Mouse (Mus musculus) ES-Bruce4 (cell line): Measurements from ENCODE around the gene Zfp710. TPM values are rescaled to one million over a fixed set of nuclear protein-coding genes. Genes with fewer than 3 reads are reported as not detected.
A peak's percentile ranks its signal among the peaks of the same experiment; 100 is the strongest.

ENCODE experiments used
- H3K27ac ChIP-seq: 2 replicates; pipeline ENCODE4 v1.5.1; 2012; ENCODE audit warnings: low read length, inconsistent platforms; ENCODE audit not compliant: insufficient read depth
- H3K27me3 ChIP-seq: 2 replicates; pipeline ENCODE4 v1.6.1; 2012; ENCODE audit warnings: mild to moderate bottlenecking, low read length, inconsistent platforms; ENCODE audit not compliant: control insufficient read depth, poor library complexity, insufficient read depth, severe bottlenecking
- H3K36me3 ChIP-seq: 2 replicates; pipeline ENCODE4 v1.6.1; 2012; ENCODE audit warnings: inconsistent platforms, mild to moderate bottlenecking, low read length, moderate library complexity; ENCODE audit not compliant: control insufficient read depth, poor library complexity, insufficient read depth, severe bottlenecking
- H3K4me1 ChIP-seq: one replicate; pipeline ENCODE4 v1.8.1; 2011; ENCODE audit warnings: low read length; ENCODE audit not compliant: control insufficient read depth, insufficient read depth
- H3K4me3 ChIP-seq: 2 replicates; pipeline ENCODE4 v1.5.1; 2011; ENCODE audit warnings: low read depth, mild to moderate bottlenecking, low read length
- H3K9ac ChIP-seq: 2 replicates; pipeline ENCODE4 v1.6.1; 2012; ENCODE audit warnings: low read depth, mild to moderate bottlenecking, inconsistent platforms; ENCODE audit not compliant: poor library complexity, severe bottlenecking
- H3K9me3 ChIP-seq: replicated peaks from 2 replicates; pipeline ENCODE4 v1.6.1; 2012; ENCODE audit warnings: mild to moderate bottlenecking, low read length, inconsistent platforms; ENCODE audit not compliant: control insufficient read depth, poor library complexity, insufficient read depth, severe bottlenecking
- CTCF ChIP-seq: IDR thresholded peaks from one replicate; pipeline ENCODE4 v1.8.1; 2011; ENCODE audit warnings: low read depth, low read length
- EP300 ChIP-seq: IDR thresholded peaks from 2 replicates; pipeline ENCODE4 v1.6.1; 2011; ENCODE audit warnings: low read depth, low read length; ENCODE audit not compliant: insufficient read depth
- POLR2A ChIP-seq: IDR thresholded peaks from one replicate; pipeline ENCODE4 v1.8.1; 2011; ENCODE audit warnings: low read length; ENCODE audit not compliant: insufficient read depth
- polyA plus RNA-seq: library from polyadenylated mRNA; stranded (reverse); fragments of >200 nt; gene quantifications from 2 replicates; pipeline ENCODE4 v1.2.4, GENCODE M21; 2011; ENCODE audit warnings: low read depth; ENCODE audit not compliant: missing spikeins, insufficient read depth, insufficient read length

The Zfp710 gene
- polyA plus RNA-seq, 1 experiment = 86.7 TPM

GRCm38 (mm10) chr7:80084484-80084931, 59.9 kb downstream of the Zfp710 start:
- TF ChIP-seq CTCF (peak; percentile 79), POLR2A (no peak), EP300 (no peak)
- Histone ChIP-seq H3K9ac (no peak overlapping the region), H3K9me3 (no peaks in the 10 kb centered on the region), H3K27me3 (no peaks in the 10 kb centered on the region), H3K4me3 (no peak overlapping the region), H3K4me1 (no peaks in the 10 kb centered on the region), H3K36me3 (peaks cover 44% of the 10 kb centered on the region), H3K27ac (no peak overlapping the region)

- Histone ChIP-seq H3K27ac (no peak overlapping the region), H3K9ac (no peak overlapping the region), H3K36me3 (peaks cover 55% of the 10 kb centered on the region), H3K9me3 (no peaks in the 10 kb centered on the region), H3K4me3 (no peak overlapping the region), H3K27me3 (no peaks in the 10 kb centered on the region), H3K4me1 (peaks cover 6% of the 10 kb centered on the region)
- TF ChIP-seq EP300 = no peak
Observed at GRCm38 (mm10) chr7:80085970-80086715, 61.5 kb downstream of the Zfp710 start.

GRCm38 (mm10) chr7:80088191-80088590, 63.6 kb downstream of the Zfp710 start:
- Histone ChIP-seq H3K4me3 (no peak overlapping the region), H3K4me1 (peaks cover 8% of the 10 kb centered on the region), H3K27me3 (no peaks in the 10 kb centered on the region), H3K36me3 (peaks cover 51% of the 10 kb centered on the region), H3K9ac (no peak overlapping the region), H3K9me3 (no peaks in the 10 kb centered on the region), H3K27ac (no peak overlapping the region)
- TF ChIP-seq EP300 (no peak), POLR2A (no peak), CTCF (no peak)

GRCm38 (mm10) chr7:80090191-80091003, 65.8 kb downstream of the Zfp710 start:
- Histone ChIP-seq H3K27ac (no peak overlapping the region), H3K4me1 (peaks cover 8% of the 10 kb centered on the region), H3K9ac (no peak overlapping the region), H3K4me3 (no peak overlapping the region), H3K9me3 (no peaks in the 10 kb centered on the region), H3K36me3 (peaks cover 56% of the 10 kb centered on the region), H3K27me3 (no peaks in the 10 kb centered on the region)
- TF ChIP-seq EP300 (no peak), POLR2A (no peak), CTCF (no peak)

- no peak for TF ChIP-seq CTCF
- TF ChIP-seq EP300 = no peak
- no peak for TF ChIP-seq POLR2A
- Histone ChIP-seq H3K27ac (no peak overlapping the region), H3K4me3 (no peak overlapping the region), H3K4me1 (peaks cover 8% of the 10 kb centered on the region), H3K36me3 (peaks cover 62% of the 10 kb centered on the region), H3K9ac (no peak overlapping the region), H3K9me3 (no peaks in the 10 kb centered on the region), H3K27me3 (no peaks in the 10 kb centered on the region)
Observed at GRCm38 (mm10) chr7:80091004-80091865, 66.6 kb downstream of the Zfp710 start.
